Mouse (Mus musculus) induced T-regulatory cell, adult 2 months (primary cell): ENCODE measurements around the gene Hoxa6.
A peak's percentile ranks its signal among the peaks of the same experiment; 100 is the strongest.

Experiments used
- DNase-seq: peaks from one replicate; pipeline ENCODE4 v3.0.0-alpha.2; 2012; ENCODE audit warnings: low read depth

Hoxa6 gene

GRCm38 (mm10) chr6:52208072-52208867 is at the start of gene Hoxa6:
Hoxa6 (minus strand) TSS chr6:52208722.
- DNase-seq, result no peak

- peak; percentile 89 for DNase-seq
Observed at GRCm38 (mm10) chr6:52256956-52257355, 48.4 kb upstream of the Hoxa6 start.

GRCm38 (mm10) chr6:52253511-52254500 is 45.3 kb upstream of the Hoxa6 start:
- peak; percentile 46 for DNase-seq

- no peak for DNase-seq
Observed at GRCm38 (mm10) chr6:52252775-52253376, 44.4 kb upstream of the Hoxa6 start.

GRCm38 (mm10) chr6:52252016-52252774 is 43.7 kb upstream of the Hoxa6 start:
- DNase-seq, result no peak

GRCm38 (mm10) chr6:52251177-52251879 is 42.8 kb upstream of the Hoxa6 start:
- DNase-seq, result no peak

- no peak for DNase-seq
Observed at GRCm38 (mm10) chr6:52249826-52250225, 41.3 kb upstream of the Hoxa6 start.

GRCm38 (mm10) chr6:52249415-52249738 is 40.9 kb upstream of the Hoxa6 start:
- DNase-seq, result no peak

GRCm38 (mm10) chr6:52248638-52249414 is 40.3 kb upstream of the Hoxa6 start:
- no peak for DNase-seq

- DNase-seq, result peak; percentile 19
Observed at GRCm38 (mm10) chr6:52247766-52248637, 39.5 kb upstream of the Hoxa6 start.

GRCm38 (mm10) chr6:52246916-52247315 is 38.4 kb upstream of the Hoxa6 start:
- DNase-seq, result no peak

- no peak for DNase-seq
Observed at GRCm38 (mm10) chr6:52246403-52246803, 37.9 kb upstream of the Hoxa6 start.

GRCm38 (mm10) chr6:52245757-52246142 is 37.2 kb upstream of the Hoxa6 start, which contains the start of gene Hoxa11:
Hoxa11 (minus strand) TSS chr6:52245810.
- no peak for DNase-seq

- no peak for DNase-seq
Observed at GRCm38 (mm10) chr6:52245040-52245756, 36.7 kb upstream of the Hoxa6 start.

- no peak for DNase-seq
Observed at GRCm38 (mm10) chr6:52244471-52245039, 36.0 kb upstream of the Hoxa6 start.

- DNase-seq, result no peak
Observed at GRCm38 (mm10) chr6:52243681-52244121, 35.2 kb upstream of the Hoxa6 start.

- no peak for DNase-seq
Observed at GRCm38 (mm10) chr6:52242801-52243332, 34.3 kb upstream of the Hoxa6 start.
